Mouse (Mus musculus): ENCODE results near the gene Arsa. TPM values are rescaled to one million over a fixed set of nuclear protein-coding genes. Genes with fewer than 3 reads are reported as not detected.
"Not testable (repeated sequence)": the region's sequence is repeated elsewhere in the genome, so short reads cannot be mapped to it uniquely, and the experiment has no call there.

The Arsa gene
- polyA plus RNA-seq, 1 experiment from 2014 or later: 18.8 TPM

- ATAC-seq (ENCODE audit: insufficient read depth, low FRiP score, low read depth): 0 out of 2 replicates have a peak, but pooled peaks have one; percentile 50
- Histone ChIP-seq H3K4me2 (peak overlapping the region; percentile 82), H3K27ac (no peak overlapping the region), H3K4me3 (replicated peaks) (peak overlapping the region; percentile 46), H3K36me3 (no peaks in the 10 kb centered on the region), H3K4me1 (peaks cover 9% of the 10 kb centered on the region), H3K27me3 (replicated peaks) (peaks cover 25% of the 10 kb centered on the region), H3K9ac (no peak overlapping the region), H3K9me3 (no peaks in the 10 kb centered on the region)
- WGBS: 4% methylated on average over 24 of the region's 24 CpGs
Measured at GRCm38 (mm10) chr15:89452906-89453864, 24.0 kb downstream of the Arsa start.

GRCm38 (mm10) chr15:89442486-89443070 is 34.6 kb downstream of the Arsa start:
- WGBS: 38% methylated on average over 8 of the region's 8 CpGs
- Histone ChIP-seq H3K9me3 (no peaks in the 10 kb centered on the region), H3K27ac (no peak overlapping the region), H3K4me1 (no peaks in the 10 kb centered on the region), H3K9ac (no peak overlapping the region), H3K4me2 (no peak overlapping the region), H3K27me3 (replicated peaks) (no peaks in the 10 kb centered on the region), H3K36me3 (no peaks in the 10 kb centered on the region), H3K4me3 (replicated peaks) (no peak overlapping the region)
- no peak for ATAC-seq (ENCODE audit: insufficient read depth, low FRiP score, low read depth)

GRCm38 (mm10) chr15:89435878-89436277 is 41.3 kb downstream of the Arsa start:
- Histone ChIP-seq H3K36me3 (no peaks in the 10 kb centered on the region), H3K27ac (no peak overlapping the region), H3K4me2 (no peak overlapping the region), H3K27me3 (replicated peaks) (no peaks in the 10 kb centered on the region), H3K4me3 (replicated peaks) (no peak overlapping the region), H3K9me3 (no peaks in the 10 kb centered on the region), H3K4me1 (no peaks in the 10 kb centered on the region), H3K9ac (no peak overlapping the region)
- ATAC-seq (ENCODE audit: insufficient read depth, low FRiP score, low read depth): no peak
- 80% methylated on average over 5 of the region's 5 CpGs for WGBS

GRCm38 (mm10) chr15:89434136-89434535 is 43.1 kb downstream of the Arsa start:
- H3K4me2 ChIP-seq: no peak overlapping the region

GRCm38 (mm10) chr15:89432946-89433345 is 44.3 kb downstream of the Arsa start:
- H3K4me1 ChIP-seq: peaks cover 7% of the 10 kb centered on the region
- H3K27me3 ChIP-seq (replicated peaks): no peaks in the 10 kb centered on the region
- 79% methylated on average over 4 of the region's 4 CpGs for WGBS
- H3K36me3 ChIP-seq: no peaks in the 10 kb centered on the region
- H3K9ac ChIP-seq: no peak overlapping the region
- H3K9me3 ChIP-seq: no peaks in the 10 kb centered on the region
- H3K27ac ChIP-seq: no peak overlapping the region
- no peak for ATAC-seq (ENCODE audit: insufficient read depth, low FRiP score, low read depth)
- H3K4me2 ChIP-seq: no peak overlapping the region
- no peak overlapping the region for H3K4me3 ChIP-seq (replicated peaks)

More at GRCm38 (mm10) chr15:89434136-89434535, 43.1 kb downstream of the Arsa start:
- Histone ChIP-seq H3K9ac (no peak overlapping the region), H3K27ac (no peak overlapping the region), H3K36me3 (no peaks in the 10 kb centered on the region), H3K27me3 (replicated peaks) (no peaks in the 10 kb centered on the region), H3K9me3 (no peaks in the 10 kb centered on the region), H3K4me3 (replicated peaks) (no peak overlapping the region), H3K4me1 (no peaks in the 10 kb centered on the region)
- WGBS: 56% methylated on average over 3 of the region's 3 CpGs
- ATAC-seq (ENCODE audit: insufficient read depth, low FRiP score, low read depth): no peak

- peaks cover 7% of the 10 kb centered on the region for H3K4me1 ChIP-seq
- H3K27me3 ChIP-seq (replicated peaks): no peaks in the 10 kb centered on the region
- H3K9me3 ChIP-seq: no peaks in the 10 kb centered on the region
- H3K4me2 ChIP-seq: no peak overlapping the region
- no peak overlapping the region; the same call in 1 of the 2 replicates for H3K27ac ChIP-seq
- no peak for ATAC-seq (ENCODE audit: insufficient read depth, low FRiP score, low read depth)
- H3K4me3 ChIP-seq (replicated peaks): no peak overlapping the region
- 93% methylated on average over 6 of the region's 6 CpGs for WGBS
- H3K9ac ChIP-seq: no peak overlapping the region
- H3K36me3 ChIP-seq: no peaks in the 10 kb centered on the region
Measured at GRCm38 (mm10) chr15:89431806-89432205, 45.4 kb downstream of the Arsa start.

GRCm38 (mm10) chr15:89431271-89431670 is 46.0 kb downstream of the Arsa start:
- Histone ChIP-seq H3K36me3 (0 out of 2 replicates have a peak, but pooled peaks cover 3% of the 10 kb centered on the region), H3K27ac (no peak overlapping the region), H3K9ac (no peak overlapping the region), H3K4me2 (no peak overlapping the region), H3K4me1 (peaks cover 7% of the 10 kb centered on the region), H3K27me3 (replicated peaks) (no peaks in the 10 kb centered on the region), H3K4me3 (replicated peaks) (no peak overlapping the region), H3K9me3 (no peaks in the 10 kb centered on the region)
- WGBS: 84% methylated on average over 3 of the region's 3 CpGs
- no peak for ATAC-seq (ENCODE audit: insufficient read depth, low FRiP score, low read depth)

GRCm38 (mm10) chr15:89430771-89431170 is 46.5 kb downstream of the Arsa start:
- 79% methylated on average over 9 of the region's 9 CpGs for WGBS
- not testable (repeated sequence) for ATAC-seq (ENCODE audit: insufficient read depth, low FRiP score, low read depth); H3K9ac ChIP-seq; H3K4me1 ChIP-seq; H3K4me2 ChIP-seq; H3K36me3 ChIP-seq; H3K4me3 ChIP-seq (replicated peaks); H3K27ac ChIP-seq; H3K9me3 ChIP-seq; H3K27me3 ChIP-seq (replicated peaks)

GRCm38 (mm10) chr15:89430341-89430740 is 46.9 kb downstream of the Arsa start:
- 36% methylated on average over 6 of the region's 6 CpGs for WGBS
- no peaks in the 10 kb centered on the region for H3K27me3 ChIP-seq (replicated peaks)
- peak overlapping the region; percentile 73 for H3K4me3 ChIP-seq (replicated peaks)
- peak overlapping the region; percentile 98 for H3K27ac ChIP-seq
- H3K4me2 ChIP-seq: peak overlapping the region; percentile 94
- no peak for ATAC-seq (ENCODE audit: insufficient read depth, low FRiP score, low read depth)
- 0 out of 2 replicates have a peak, but pooled peaks cover 4% of the 10 kb centered on the region for H3K36me3 ChIP-seq
- H3K4me1 ChIP-seq: peaks cover 7% of the 10 kb centered on the region
- peak overlapping the region; percentile 62; the same call in 1 of the 2 replicates for H3K9ac ChIP-seq
- H3K9me3 ChIP-seq: no peaks in the 10 kb centered on the region

- ATAC-seq (ENCODE audit: insufficient read depth, low FRiP score, low read depth): peak; percentile 93
- Histone ChIP-seq H3K9me3 (no peaks in the 10 kb centered on the region), H3K4me1 (peaks cover 7% of the 10 kb centered on the region), H3K27me3 (replicated peaks) (no peaks in the 10 kb centered on the region), H3K4me3 (replicated peaks) (peak within 1 kb of the TSS; percentile 73), H3K4me2 (peak within 1 kb of the TSS; percentile 94), H3K27ac (peak within 1 kb of the TSS; percentile 98), H3K36me3 (0 out of 2 replicates have a peak, but pooled peaks cover 4% of the 10 kb centered on the region), H3K9ac (peak within 1 kb of the TSS; percentile 62)
- under 1% methylated on average over 70 of the region's 70 CpGs for WGBS
Measured at GRCm38 (mm10) chr15:89429352-89430221, 47.6 kb downstream of the Arsa start, which contains the start of the genes C730034F03Rik, Gm44502 and Chkb. C730034F03Rik (plus strand) TSS chr15:89429589. Gm44502 (minus strand) TSS chr15:89429696. Chkb (minus strand) TSS chr15:89429908.

GRCm38 (mm10) chr15:89428821-89429351 is 48.3 kb downstream of the Arsa start:
- peak; percentile 31; the same call in 1 of the 2 replicates for ATAC-seq (ENCODE audit: insufficient read depth, low FRiP score, low read depth)
- peak overlapping the region; percentile 98 for H3K27ac ChIP-seq
- WGBS: 4% methylated on average over 22 of the region's 22 CpGs

More at GRCm38 (mm10) chr15:89428821-89429351, 48.3 kb downstream of the Arsa start:
- 0 out of 2 replicates have a peak, but pooled peaks cover 4% of the 10 kb centered on the region for H3K36me3 ChIP-seq
- no peaks in the 10 kb centered on the region for H3K9me3 ChIP-seq
- peak overlapping the region; percentile 62 for H3K9ac ChIP-seq
- H3K4me3 ChIP-seq (replicated peaks): peak overlapping the region; percentile 73
- no peaks in the 10 kb centered on the region for H3K27me3 ChIP-seq (replicated peaks)
- H3K4me1 ChIP-seq: peaks cover 7% of the 10 kb centered on the region
- peak overlapping the region; percentile 94 for H3K4me2 ChIP-seq
